Mouse (Mus musculus): ENCODE measurements around the gene Nceh1. TPM values are rescaled to one million over a fixed set of nuclear protein-coding genes. Genes with fewer than 3 reads are reported as not detected.

Gene Nceh1
- polyA plus RNA-seq, 1 experiment: 51.5 TPM

DNA sequence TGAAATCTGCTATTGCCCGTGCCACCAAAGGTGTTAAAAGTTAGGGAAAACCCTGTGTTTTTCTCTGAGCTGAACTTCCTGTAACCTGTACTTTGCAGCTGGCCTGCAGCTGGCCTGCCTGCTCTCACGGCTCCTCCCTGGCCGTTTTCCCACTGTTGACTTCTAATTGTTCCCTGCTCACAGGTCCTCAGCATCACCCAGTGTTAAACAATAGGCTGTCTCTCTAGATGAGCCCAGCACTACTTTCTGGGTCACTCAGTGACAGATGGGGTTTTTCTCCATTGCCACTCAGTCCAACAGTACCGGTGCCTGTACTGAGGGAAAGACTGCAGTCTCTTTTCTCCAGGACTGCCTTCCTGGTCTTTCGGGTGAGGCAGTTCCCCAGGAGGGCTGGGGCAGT is 22.3 kb downstream of the Nceh1 start:
- Histone ChIP-seq H3K27me3 (ENCODE audit: control insufficient read depth, insufficient read depth, low read length) (no peaks in the 10 kb centered on the region), H3K4me3 (replicated peaks; ENCODE audit: insufficient read depth, low read depth, low read length) (no peak overlapping the region), H3K27ac (ENCODE audit: insufficient read depth, low read length) (peak overlapping the region; percentile 58), H3K4me1 (ENCODE audit: control insufficient read depth, insufficient read depth, low read length) (peaks cover 4% of the 10 kb centered on the region; the same call in 1 of the 2 replicates)
- TF ChIP-seq POLR2A (IDR thresholded peaks at IDR 0.05; ENCODE audit: borderline replicate concordance, insufficient read depth, low read length) (no peak), CTCF (IDR thresholded peaks at IDR 0.05; ENCODE audit: borderline replicate concordance, insufficient read depth, low read depth, low read length) (no peak)
- WGBS: 25% methylated on average over 5 of the region's 5 CpGs
- peak; percentile 19 to 25 for DNase-seq

DNA sequence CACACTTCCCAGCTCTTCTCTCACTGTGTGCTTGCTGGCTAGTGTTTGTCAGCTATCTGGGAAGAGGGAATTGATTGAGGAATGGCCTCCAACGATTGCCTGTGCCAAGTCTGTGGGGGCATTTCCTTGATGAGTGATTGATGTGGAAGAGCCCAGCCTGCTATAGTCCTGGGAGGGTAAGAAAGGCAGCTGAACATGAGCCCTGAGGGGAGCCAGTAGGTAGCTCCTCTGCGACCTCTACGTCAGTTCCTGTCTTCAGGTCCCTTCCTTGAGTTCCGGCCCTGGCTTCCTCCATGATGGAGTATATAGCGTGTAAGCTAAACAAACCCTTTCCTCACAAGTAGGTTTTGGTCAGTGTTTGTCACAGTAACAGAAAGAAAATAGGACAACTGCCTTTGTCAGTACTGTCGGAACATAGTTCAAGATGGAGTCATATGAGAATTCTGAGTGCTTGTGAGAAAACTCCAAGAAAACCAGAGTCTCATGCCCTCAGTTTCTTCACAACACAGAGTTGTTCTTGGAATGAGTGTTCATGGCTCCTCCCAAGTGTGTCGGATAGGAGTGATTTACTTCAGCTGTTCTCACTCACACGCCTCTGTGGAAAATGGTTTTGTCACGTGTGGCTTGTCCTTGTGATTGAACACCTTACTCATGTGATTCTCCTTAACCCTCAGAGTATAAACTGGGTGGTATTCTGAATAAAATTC is 22.9 kb downstream of the Nceh1 start:
- 81% methylated on average over 9 of the region's 9 CpGs for WGBS
- TF ChIP-seq POLR2A (IDR thresholded peaks at IDR 0.05; ENCODE audit: borderline replicate concordance, insufficient read depth, low read length) (no peak), CTCF (IDR thresholded peaks at IDR 0.05; ENCODE audit: borderline replicate concordance, insufficient read depth, low read depth, low read length) (no peak)
- DNase-seq: no peak
- H3K27ac ChIP-seq (ENCODE audit: insufficient read depth, low read length): peak overlapping the region; percentile 58
- H3K4me3 ChIP-seq (replicated peaks; ENCODE audit: insufficient read depth, low read depth, low read length): no peak overlapping the region
- H3K27me3 ChIP-seq (ENCODE audit: control insufficient read depth, insufficient read depth, low read length): no peaks in the 10 kb centered on the region
- peaks cover 4% of the 10 kb centered on the region; the same call in 1 of the 2 replicates for H3K4me1 ChIP-seq (ENCODE audit: control insufficient read depth, insufficient read depth, low read length)

DNA sequence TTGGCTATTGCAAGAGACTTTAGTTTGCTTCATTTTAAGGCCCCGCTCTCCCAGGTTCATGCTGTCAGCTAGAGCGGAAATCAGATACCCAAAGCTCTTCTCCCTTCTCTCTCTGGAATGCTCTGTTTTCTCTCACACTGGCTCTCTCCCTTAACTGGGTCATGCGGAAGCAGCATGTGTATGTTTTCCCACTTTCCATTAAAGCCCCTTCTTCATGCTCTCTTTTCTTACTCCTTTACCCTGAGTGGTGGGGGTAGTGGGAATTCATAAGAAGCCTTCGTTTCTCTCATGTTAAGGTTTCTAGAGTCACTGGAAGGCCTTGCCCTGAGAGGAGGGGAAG is 23.4 kb downstream of the Nceh1 start:
- peaks cover 4% of the 10 kb centered on the region; the same call in 1 of the 2 replicates for H3K4me1 ChIP-seq (ENCODE audit: control insufficient read depth, insufficient read depth, low read length)
- WGBS: 88% methylated on average over 4 of the region's 4 CpGs
- H3K4me3 ChIP-seq (replicated peaks; ENCODE audit: insufficient read depth, low read depth, low read length): no peak overlapping the region
- TF ChIP-seq CTCF (IDR thresholded peaks at IDR 0.05; ENCODE audit: borderline replicate concordance, insufficient read depth, low read depth, low read length) (no peak), POLR2A (IDR thresholded peaks at IDR 0.05; ENCODE audit: borderline replicate concordance, insufficient read depth, low read length) (no peak)
- H3K27ac ChIP-seq (ENCODE audit: insufficient read depth, low read length): no peak overlapping the region
- no peak for DNase-seq
- no peaks in the 10 kb centered on the region for H3K27me3 ChIP-seq (ENCODE audit: control insufficient read depth, insufficient read depth, low read length)

DNA sequence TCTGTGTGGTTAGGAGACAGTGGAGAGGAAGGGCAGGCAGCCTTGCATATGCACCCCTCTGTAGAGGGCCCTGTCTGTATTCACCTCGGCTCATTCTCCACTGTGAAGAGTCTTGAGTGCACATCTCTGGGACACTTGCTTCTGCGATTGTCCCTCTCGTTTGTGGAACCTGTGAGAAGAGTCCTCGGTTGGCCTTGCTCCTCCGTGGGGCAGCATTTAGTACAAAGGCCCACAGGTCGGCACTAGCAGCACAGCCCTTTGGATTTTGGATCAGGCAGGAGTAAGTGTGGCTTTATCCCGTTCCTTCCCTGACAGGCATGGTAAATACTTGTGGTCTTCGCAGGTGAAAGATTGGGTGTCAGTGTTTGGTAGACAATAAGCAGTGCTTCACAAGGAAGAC is 23.8 kb downstream of the Nceh1 start:
- Histone ChIP-seq H3K27ac (ENCODE audit: insufficient read depth, low read length) (no peak overlapping the region), H3K4me1 (ENCODE audit: control insufficient read depth, insufficient read depth, low read length) (peaks cover 4% of the 10 kb centered on the region; the same call in 1 of the 2 replicates), H3K4me3 (replicated peaks; ENCODE audit: insufficient read depth, low read depth, low read length) (no peak overlapping the region), H3K27me3 (ENCODE audit: control insufficient read depth, insufficient read depth, low read length) (no peaks in the 10 kb centered on the region)
- WGBS: 91% methylated on average over 8 of the region's 8 CpGs
- DNase-seq: no peak
- TF ChIP-seq CTCF (IDR thresholded peaks at IDR 0.05; ENCODE audit: borderline replicate concordance, insufficient read depth, low read depth, low read length): no peak
- no peak for TF ChIP-seq POLR2A (IDR thresholded peaks at IDR 0.05; ENCODE audit: borderline replicate concordance, insufficient read depth, low read length)

DNA sequence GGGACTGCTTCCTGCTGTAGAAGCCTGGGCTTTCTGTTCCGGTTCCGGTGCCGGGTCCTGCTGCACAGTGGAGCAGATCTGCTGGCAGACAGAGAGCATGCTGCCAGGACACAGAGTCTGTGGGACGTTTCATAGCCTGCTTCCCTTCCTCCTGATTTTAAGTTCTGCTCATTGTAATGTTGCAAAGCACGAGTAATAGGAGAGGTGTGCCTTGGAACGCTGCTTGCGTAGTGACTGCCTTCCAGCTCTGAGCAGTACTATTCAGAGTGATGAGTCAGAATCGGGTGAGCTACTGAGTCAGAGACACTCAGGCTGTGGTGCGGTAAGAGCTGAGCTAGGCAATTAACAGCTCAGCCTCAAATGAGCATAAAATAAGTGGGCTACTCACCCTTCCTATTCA is 26.9 kb downstream of the Nceh1 start:
- Histone ChIP-seq H3K4me3 (replicated peaks; ENCODE audit: insufficient read depth, low read depth, low read length) (no peak overlapping the region), H3K27ac (ENCODE audit: insufficient read depth, low read length) (no peak overlapping the region), H3K27me3 (ENCODE audit: control insufficient read depth, insufficient read depth, low read length) (no peaks in the 10 kb centered on the region), H3K4me1 (ENCODE audit: control insufficient read depth, insufficient read depth, low read length) (peaks cover 4% of the 10 kb centered on the region; the same call in 1 of the 2 replicates)
- no peak for TF ChIP-seq POLR2A (IDR thresholded peaks at IDR 0.05; ENCODE audit: borderline replicate concordance, insufficient read depth, low read length)
- WGBS: 80% methylated on average over 9 of the region's 9 CpGs
- DNase-seq: no peak

DNA sequence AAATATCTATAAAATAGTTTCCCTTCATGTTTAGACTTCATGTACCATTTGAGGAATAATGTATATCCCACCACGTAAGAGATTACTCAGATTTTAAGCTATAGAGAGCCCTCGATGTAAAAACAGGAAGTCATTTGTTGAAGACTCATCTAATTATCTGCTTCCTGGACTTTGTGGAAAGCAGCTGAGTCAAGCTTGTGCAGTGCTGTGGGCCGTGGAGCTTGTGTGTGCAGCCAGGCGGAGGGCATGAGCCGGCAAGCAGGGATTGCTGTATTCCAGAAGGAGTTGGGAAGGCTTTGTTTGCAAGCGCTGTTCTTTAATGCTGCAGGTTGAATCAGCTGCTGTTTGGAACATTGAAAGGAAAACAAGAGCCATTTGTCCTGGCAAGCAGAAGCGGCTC is 27.5 kb downstream of the Nceh1 start:
- Histone ChIP-seq H3K27me3 (ENCODE audit: control insufficient read depth, insufficient read depth, low read length) (no peaks in the 10 kb centered on the region), H3K4me1 (ENCODE audit: control insufficient read depth, insufficient read depth, low read length) (peaks cover 2% of the 10 kb centered on the region; the same call in 1 of the 2 replicates), H3K27ac (ENCODE audit: insufficient read depth, low read length) (no peak overlapping the region), H3K4me3 (replicated peaks; ENCODE audit: insufficient read depth, low read depth, low read length) (no peak overlapping the region)
- TF ChIP-seq POLR2A (IDR thresholded peaks at IDR 0.05; ENCODE audit: borderline replicate concordance, insufficient read depth, low read length) (no peak), CTCF (IDR thresholded peaks at IDR 0.05; ENCODE audit: borderline replicate concordance, insufficient read depth, low read depth, low read length) (no peak)
- no peak for DNase-seq
- 63% methylated on average over 7 of the region's 7 CpGs for WGBS

DNA sequence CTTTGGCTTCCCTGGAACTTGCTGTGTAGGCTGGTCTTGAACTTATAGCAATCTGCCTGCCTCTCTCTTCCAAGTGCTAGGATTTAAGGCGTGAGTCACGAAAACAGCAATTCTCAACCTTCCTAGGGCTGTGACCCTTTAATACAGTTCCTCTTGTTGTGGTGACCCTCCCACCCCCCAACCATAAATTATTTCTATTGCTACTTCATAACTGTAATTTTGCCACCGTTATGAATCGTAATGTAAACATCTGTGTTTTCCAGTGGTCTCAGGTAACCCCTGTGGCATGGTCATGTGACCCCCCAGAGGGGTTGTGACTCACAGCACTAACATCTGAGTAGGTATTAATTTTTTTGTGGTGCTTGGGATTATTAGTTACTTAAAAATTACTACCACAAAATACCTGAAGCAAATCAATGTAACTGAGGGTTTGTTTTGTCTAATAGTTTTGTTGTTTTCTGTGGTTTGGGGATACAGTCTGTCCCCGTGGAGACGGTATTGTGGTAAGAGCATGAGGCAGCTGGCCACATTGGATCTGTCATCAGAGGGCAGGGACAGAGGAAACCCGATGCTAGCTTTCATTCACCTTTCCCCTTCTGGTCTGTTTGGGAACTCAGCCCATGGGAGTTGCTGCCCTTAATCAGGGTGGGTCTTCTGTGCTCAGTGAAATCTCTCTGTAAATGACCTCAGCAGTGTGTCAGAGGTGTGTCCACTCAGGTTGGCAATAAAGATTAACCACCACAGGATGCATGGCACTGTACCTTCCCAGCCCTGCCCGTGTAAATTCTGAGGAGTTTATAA is 31.5 kb downstream of the Nceh1 start:
- H3K4me1 ChIP-seq (ENCODE audit: control insufficient read depth, insufficient read depth, low read length): no peaks in the 10 kb centered on the region
- H3K4me3 ChIP-seq (replicated peaks; ENCODE audit: insufficient read depth, low read depth, low read length): no peak overlapping the region
- no peaks in the 10 kb centered on the region for H3K27me3 ChIP-seq (ENCODE audit: control insufficient read depth, insufficient read depth, low read length)
- no peak overlapping the region for H3K27ac ChIP-seq (ENCODE audit: insufficient read depth, low read length)
- WGBS: 88% methylated on average over 8 of the region's 8 CpGs
- TF ChIP-seq CTCF (IDR thresholded peaks at IDR 0.05; ENCODE audit: borderline replicate concordance, insufficient read depth, low read depth, low read length): no peak
- no peak for TF ChIP-seq POLR2A (IDR thresholded peaks at IDR 0.05; ENCODE audit: borderline replicate concordance, insufficient read depth, low read length)
- DNase-seq: no peak

DNA sequence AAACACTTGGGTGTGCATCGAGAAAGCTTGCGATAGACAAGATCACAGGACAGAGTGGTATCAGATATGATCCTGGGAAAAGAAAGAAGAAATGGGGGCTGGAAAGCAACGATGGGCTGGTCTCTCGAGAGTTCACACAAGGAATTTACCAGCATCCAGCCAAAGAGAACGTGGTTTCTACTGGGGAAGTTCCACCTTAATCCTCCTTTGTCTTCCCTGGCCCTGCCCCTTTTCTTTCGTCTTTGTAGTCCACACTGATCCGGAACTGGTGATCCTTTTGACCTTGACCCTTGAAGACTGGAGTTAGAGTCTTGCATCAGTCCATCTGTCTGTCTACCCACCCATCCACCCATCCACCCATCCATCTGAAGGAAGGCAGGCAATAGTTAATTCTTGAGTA is 34.6 kb downstream of the Nceh1 start:
- Histone ChIP-seq H3K4me1 (ENCODE audit: control insufficient read depth, insufficient read depth, low read length) (no peaks in the 10 kb centered on the region), H3K4me3 (replicated peaks; ENCODE audit: insufficient read depth, low read depth, low read length) (no peak overlapping the region), H3K27ac (ENCODE audit: insufficient read depth, low read length) (no peak overlapping the region), H3K27me3 (ENCODE audit: control insufficient read depth, insufficient read depth, low read length) (no peaks in the 10 kb centered on the region)
- TF ChIP-seq CTCF (IDR thresholded peaks at IDR 0.05; ENCODE audit: borderline replicate concordance, insufficient read depth, low read depth, low read length) (no peak), POLR2A (IDR thresholded peaks at IDR 0.05; ENCODE audit: borderline replicate concordance, insufficient read depth, low read length) (no peak)
- 82% methylated on average over 7 of the region's 7 CpGs for WGBS
- no peak for DNase-seq

Data from cerebellum, adult 2 months (tissue).